Mouse (Mus musculus): ENCODE data around the gene Chd2. TPM values are rescaled to one million over a fixed set of nuclear protein-coding genes. Genes with fewer than 3 reads are reported as not detected.

The Chd2 gene
- polyA plus RNA-seq, 1 experiment: 36.9 TPM

GRCm38 (mm10) chr7:73585114-73586032 lies 43.7 kb upstream of the Chd2 start:
- DNase-seq: no peak
- WGBS: 73% methylated on average over 22 of the region's 22 CpGs
- peaks cover 31% of the 10 kb centered on the region for H3K4me1 ChIP-seq (ENCODE audit: control insufficient read depth, insufficient read depth, low read length)
- no peaks in the 10 kb centered on the region for H3K27me3 ChIP-seq (replicated peaks; ENCODE audit: control insufficient read depth, insufficient read depth, low read length)
- peak overlapping the region; percentile 18; the same call in 1 of the 2 replicates for H3K27ac ChIP-seq (ENCODE audit: insufficient read depth, low read depth, low read length)
- no peak overlapping the region for H3K4me3 ChIP-seq (ENCODE audit: insufficient read depth, low read depth, low read length)
- no peak for TF ChIP-seq POLR2A (IDR thresholded peaks at IDR 0.05; ENCODE audit: low read depth, low read length)
- TF ChIP-seq CTCF (conservative IDR thresholded peaks at IDR 0.05; ENCODE audit: insufficient read depth, insufficient read length, low read depth, low read length): no peak
- no peaks in the 10 kb centered on the region for H3K36me3 ChIP-seq (ENCODE audit: control insufficient read depth, insufficient read depth, low read length)

DNA sequence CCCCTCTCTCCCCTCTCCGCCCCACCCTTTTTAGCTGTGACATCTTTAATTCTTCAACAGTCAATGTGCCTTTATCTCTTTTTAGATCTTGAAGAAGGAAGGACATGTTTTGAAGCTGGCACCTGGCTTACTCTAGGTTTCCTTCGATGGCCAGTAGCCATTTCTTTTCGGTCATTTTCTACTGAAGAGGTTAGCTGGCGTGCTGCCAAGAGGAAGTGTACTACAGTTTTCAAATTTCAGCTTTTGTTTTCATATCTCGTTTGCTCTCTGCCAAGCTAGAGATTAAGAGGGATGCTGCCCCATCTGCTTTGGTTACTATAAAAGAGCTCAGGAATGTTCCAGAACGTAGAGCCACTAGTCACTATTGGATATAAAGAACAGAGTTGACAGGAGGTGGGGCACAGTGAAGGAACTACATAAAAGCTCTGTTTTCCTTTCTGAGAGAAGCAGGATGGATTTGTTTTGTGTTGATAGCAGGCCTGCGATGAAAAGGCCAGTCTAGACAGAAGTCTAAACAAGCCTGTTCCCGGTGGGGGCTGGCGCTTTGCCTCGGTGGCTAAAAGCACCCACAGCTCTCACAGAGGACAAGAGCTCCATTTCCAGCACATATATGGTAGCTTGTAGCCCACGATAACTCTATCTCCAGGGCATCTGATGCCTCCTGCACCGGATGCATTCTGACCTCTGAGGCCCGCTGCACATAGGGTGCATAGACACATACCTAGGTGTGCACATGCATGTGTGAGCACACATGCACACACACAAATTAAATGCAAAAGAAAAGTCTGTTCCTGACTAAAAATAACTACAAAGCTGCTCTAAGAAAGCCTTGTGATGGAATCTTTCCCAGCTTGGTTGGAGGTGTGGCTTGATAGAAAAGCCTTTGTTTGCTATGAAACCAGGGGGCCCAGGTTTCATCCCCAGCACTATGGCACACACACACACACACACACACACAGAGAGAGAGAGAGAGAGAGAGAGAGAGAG lies 42.7 kb upstream of the Chd2 start:
- no peak overlapping the region for H3K4me3 ChIP-seq (ENCODE audit: insufficient read depth, low read depth, low read length)
- WGBS: 29% methylated on average over 13 of the region's 13 CpGs
- peak; percentile 79 for DNase-seq
- peak overlapping the region; percentile 71 for H3K27ac ChIP-seq (ENCODE audit: insufficient read depth, low read depth, low read length)
- H3K36me3 ChIP-seq (ENCODE audit: control insufficient read depth, insufficient read depth, low read length): no peaks in the 10 kb centered on the region
- no peaks in the 10 kb centered on the region for H3K27me3 ChIP-seq (replicated peaks; ENCODE audit: control insufficient read depth, insufficient read depth, low read length)
- TF ChIP-seq POLR2A (IDR thresholded peaks at IDR 0.05; ENCODE audit: low read depth, low read length) (no peak), CTCF (conservative IDR thresholded peaks at IDR 0.05; ENCODE audit: insufficient read depth, insufficient read length, low read depth, low read length) (no peak)
- peaks cover 29% of the 10 kb centered on the region for H3K4me1 ChIP-seq (ENCODE audit: control insufficient read depth, insufficient read depth, low read length)

- H3K4me1 ChIP-seq (ENCODE audit: control insufficient read depth, insufficient read depth, low read length): peaks cover 26% of the 10 kb centered on the region
Observed at GRCm38 (mm10) chr7:73583400-73583799, 41.8 kb upstream of the Chd2 start.

DNA sequence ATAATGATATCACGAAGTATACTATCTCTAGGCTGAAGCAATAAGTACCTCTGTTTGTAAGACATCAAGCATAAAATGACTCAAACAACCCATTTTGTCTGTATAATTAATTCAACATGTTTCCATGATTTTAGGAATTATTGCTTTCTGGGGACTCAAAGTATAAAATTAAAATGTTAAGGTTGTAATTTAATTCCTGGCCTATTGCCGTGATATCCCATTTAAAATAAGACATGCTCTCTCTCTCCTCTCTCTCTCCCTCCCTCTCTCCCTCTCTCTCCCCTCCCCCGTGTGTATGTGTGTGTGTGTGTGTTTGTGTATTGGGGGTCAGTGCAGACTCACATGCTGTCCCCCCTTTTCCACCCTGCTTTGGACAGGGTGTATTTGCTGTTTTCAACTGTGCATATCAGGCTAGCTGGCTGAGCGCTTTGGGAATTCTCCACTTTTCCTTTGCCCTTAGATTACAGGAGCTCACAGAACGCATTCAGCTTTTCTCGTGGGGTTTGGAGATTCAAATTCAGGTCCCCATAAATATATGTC lies 40.3 kb upstream of the Chd2 start:
- no peak for TF ChIP-seq CTCF (conservative IDR thresholded peaks at IDR 0.05; ENCODE audit: insufficient read depth, insufficient read length, low read depth, low read length)
- TF ChIP-seq POLR2A (IDR thresholded peaks at IDR 0.05; ENCODE audit: low read depth, low read length): no peak
- no peaks in the 10 kb centered on the region for H3K27me3 ChIP-seq (replicated peaks; ENCODE audit: control insufficient read depth, insufficient read depth, low read length)
- peaks cover 29% of the 10 kb centered on the region for H3K4me1 ChIP-seq (ENCODE audit: control insufficient read depth, insufficient read depth, low read length)
- DNase-seq: no peak
- H3K27ac ChIP-seq (ENCODE audit: insufficient read depth, low read depth, low read length): no peak overlapping the region
- WGBS: 80% methylated on average over 6 of the region's 6 CpGs
- H3K36me3 ChIP-seq (ENCODE audit: control insufficient read depth, insufficient read depth, low read length): no peaks in the 10 kb centered on the region
- H3K4me3 ChIP-seq (ENCODE audit: insufficient read depth, low read depth, low read length): no peak overlapping the region

More at GRCm38 (mm10) chr7:73583400-73583799, 41.8 kb upstream of the Chd2 start:
- Histone ChIP-seq H3K36me3 (ENCODE audit: control insufficient read depth, insufficient read depth, low read length) (no peaks in the 10 kb centered on the region), H3K27ac (ENCODE audit: insufficient read depth, low read depth, low read length) (no peak overlapping the region), H3K4me3 (ENCODE audit: insufficient read depth, low read depth, low read length) (no peak overlapping the region), H3K27me3 (replicated peaks; ENCODE audit: control insufficient read depth, insufficient read depth, low read length) (no peaks in the 10 kb centered on the region)
- DNase-seq: peak; percentile 35
- no peak for TF ChIP-seq CTCF (conservative IDR thresholded peaks at IDR 0.05; ENCODE audit: insufficient read depth, insufficient read length, low read depth, low read length)
- no peak for TF ChIP-seq POLR2A (IDR thresholded peaks at IDR 0.05; ENCODE audit: low read depth, low read length)
- 95% methylated on average over 7 of the region's 7 CpGs for WGBS

DNA sequence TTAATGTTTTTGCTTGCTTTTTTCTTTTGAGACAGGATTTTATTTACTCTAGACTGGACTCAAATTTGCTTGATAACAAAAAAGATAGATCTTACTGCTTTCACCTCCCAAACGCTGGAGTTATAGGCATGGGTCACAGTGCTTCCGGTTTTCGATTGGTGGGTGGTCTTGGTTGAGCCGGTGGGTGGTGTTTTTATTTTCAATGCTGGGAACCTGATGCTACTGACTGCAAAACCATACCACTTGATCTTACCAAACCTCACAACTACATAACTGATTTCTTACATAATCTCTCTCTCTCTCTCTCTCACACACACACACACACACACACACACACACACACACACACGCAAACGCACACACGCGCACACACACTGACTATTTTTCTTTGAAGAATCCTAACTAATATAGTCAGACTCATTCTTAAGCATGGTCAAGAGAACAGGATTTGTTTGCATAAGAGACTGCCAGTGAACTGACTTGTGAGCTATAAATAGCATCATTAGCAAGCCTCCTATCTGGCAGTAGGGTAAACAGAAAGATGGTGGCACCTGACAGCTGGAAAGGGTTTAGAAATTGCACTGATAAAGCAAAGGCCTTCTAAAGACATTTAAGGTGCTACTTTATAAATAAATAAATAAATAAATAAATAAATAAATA lies 37.6 kb upstream of the Chd2 start:
- Histone ChIP-seq H3K4me3 (ENCODE audit: insufficient read depth, low read depth, low read length) (no peak overlapping the region), H3K27me3 (replicated peaks; ENCODE audit: control insufficient read depth, insufficient read depth, low read length) (no peaks in the 10 kb centered on the region), H3K36me3 (ENCODE audit: control insufficient read depth, insufficient read depth, low read length) (no peaks in the 10 kb centered on the region), H3K27ac (ENCODE audit: insufficient read depth, low read depth, low read length) (peak overlapping the region; percentile 58), H3K4me1 (ENCODE audit: control insufficient read depth, insufficient read depth, low read length) (peaks cover 21% of the 10 kb centered on the region)
- WGBS: 35% methylated on average over 8 of the region's 8 CpGs
- no peak for DNase-seq
- TF ChIP-seq POLR2A (IDR thresholded peaks at IDR 0.05; ENCODE audit: low read depth, low read length) (no peak), CTCF (conservative IDR thresholded peaks at IDR 0.05; ENCODE audit: insufficient read depth, insufficient read length, low read depth, low read length) (no peak)

- H3K36me3 ChIP-seq (ENCODE audit: control insufficient read depth, insufficient read depth, low read length): no peaks in the 10 kb centered on the region
- TF ChIP-seq CTCF (conservative IDR thresholded peaks at IDR 0.05; ENCODE audit: insufficient read depth, insufficient read length, low read depth, low read length): no peak
- H3K4me1 ChIP-seq (ENCODE audit: control insufficient read depth, insufficient read depth, low read length): peaks cover 17% of the 10 kb centered on the region
- DNase-seq: peak; percentile 72
- WGBS: 70% methylated on average over 6 of the region's 6 CpGs
- no peaks in the 10 kb centered on the region for H3K27me3 ChIP-seq (replicated peaks; ENCODE audit: control insufficient read depth, insufficient read depth, low read length)
- H3K27ac ChIP-seq (ENCODE audit: insufficient read depth, low read depth, low read length): peak overlapping the region; percentile 30; the same call in 1 of the 2 replicates
- no peak overlapping the region for H3K4me3 ChIP-seq (ENCODE audit: insufficient read depth, low read depth, low read length)
Observed at GRCm38 (mm10) chr7:73577888-73578421, 36.3 kb upstream of the Chd2 start.

Data from kidney, adult 2 months (tissue).